Mouse (Mus musculus): ENCODE data around the gene Whrn. TPM values are rescaled to one million over a fixed set of nuclear protein-coding genes. Genes with fewer than 3 reads are reported as not detected.

Gene Whrn
- polyA plus RNA-seq, 1 experiment: 28.9 TPM

GRCm38 (mm10) chr4:63476891-63477290 lies 18.9 kb downstream of the Whrn start:
- Histone ChIP-seq H3ac (ENCODE audit: control insufficient read depth, insufficient read length, low read depth) (no peak overlapping the region), H3K79me2 (ENCODE audit: control insufficient read depth, insufficient read depth) (peaks cover 15% of the 10 kb centered on the region), H3K36me3 (ENCODE audit: control insufficient read depth, insufficient read depth) (peaks cover 7% of the 10 kb centered on the region), H3K79me3 (ENCODE audit: low read depth) (no peaks in the 10 kb centered on the region), H3K4me3 (ENCODE audit: insufficient read depth, poor library complexity, severe bottlenecking) (no peak overlapping the region), H3K27me3 (ENCODE audit: control insufficient read depth, insufficient read depth, insufficient read length) (no peaks in the 10 kb centered on the region)
- TF ChIP-seq USF1 (IDR thresholded peaks at IDR 0.05; ENCODE audit: low read depth) (no peak), CTCF (IDR thresholded peaks at IDR 0.05; ENCODE audit: control insufficient read depth, insufficient read depth, insufficient read length) (no peak), MYOD1 (IDR thresholded peaks at IDR 0.05; ENCODE audit: control insufficient read depth, insufficient read length, low read depth) (no peak), MAX (IDR thresholded peaks at IDR 0.05) (no peak), FOSL1 (IDR thresholded peaks at IDR 0.05; ENCODE audit: insufficient read depth, low read length, poor library complexity, severe bottlenecking) (no peak), MYOG (IDR thresholded peaks at IDR 0.05; ENCODE audit: control insufficient read depth, extremely low read depth, insufficient read length) (no peak), CEBPB (IDR thresholded peaks at IDR 0.05; ENCODE audit: low read depth) (no peak)

- H3ac ChIP-seq (ENCODE audit: control insufficient read depth, insufficient read length, low read depth): no peak overlapping the region
- H3K36me3 ChIP-seq (ENCODE audit: control insufficient read depth, insufficient read depth): peaks cover 12% of the 10 kb centered on the region
- H3K4me3 ChIP-seq (ENCODE audit: insufficient read depth, poor library complexity, severe bottlenecking): no peak overlapping the region
- H3K79me3 ChIP-seq (ENCODE audit: low read depth): no peaks in the 10 kb centered on the region
- peaks cover 15% of the 10 kb centered on the region for H3K79me2 ChIP-seq (ENCODE audit: control insufficient read depth, insufficient read depth)
- no peaks in the 10 kb centered on the region for H3K27me3 ChIP-seq (ENCODE audit: control insufficient read depth, insufficient read depth, insufficient read length)
- TF ChIP-seq USF1 (IDR thresholded peaks at IDR 0.05; ENCODE audit: low read depth): no peak
- TF ChIP-seq CTCF (IDR thresholded peaks at IDR 0.05; ENCODE audit: control insufficient read depth, insufficient read depth, insufficient read length): no peak
- TF ChIP-seq FOSL1 (IDR thresholded peaks at IDR 0.05; ENCODE audit: insufficient read depth, low read length, poor library complexity, severe bottlenecking): no peak
- TF ChIP-seq MAX (IDR thresholded peaks at IDR 0.05): no peak
- TF ChIP-seq MYOG (IDR thresholded peaks at IDR 0.05; ENCODE audit: control insufficient read depth, extremely low read depth, insufficient read length): no peak
- TF ChIP-seq MYOD1 (IDR thresholded peaks at IDR 0.05; ENCODE audit: control insufficient read depth, insufficient read length, low read depth): no peak
- TF ChIP-seq CEBPB (IDR thresholded peaks at IDR 0.05; ENCODE audit: low read depth): no peak
These were observed 20.6 kb downstream of the Whrn start for GRCm38 (mm10) chr4:63475208-63475607.

GRCm38 (mm10) chr4:63474439-63474838 lies 21.4 kb downstream of the Whrn start:
- Histone ChIP-seq H3K79me3 (ENCODE audit: low read depth) (no peaks in the 10 kb centered on the region), H3K36me3 (ENCODE audit: control insufficient read depth, insufficient read depth) (peaks cover 12% of the 10 kb centered on the region), H3ac (ENCODE audit: control insufficient read depth, insufficient read length, low read depth) (no peak overlapping the region), H3K27me3 (ENCODE audit: control insufficient read depth, insufficient read depth, insufficient read length) (no peaks in the 10 kb centered on the region), H3K4me3 (ENCODE audit: insufficient read depth, poor library complexity, severe bottlenecking) (no peak overlapping the region), H3K79me2 (ENCODE audit: control insufficient read depth, insufficient read depth) (peaks cover 10% of the 10 kb centered on the region)
- no peak for TF ChIP-seq CEBPB (IDR thresholded peaks at IDR 0.05; ENCODE audit: low read depth)
- no peak for TF ChIP-seq MAX (IDR thresholded peaks at IDR 0.05)
- no peak for TF ChIP-seq MYOD1 (IDR thresholded peaks at IDR 0.05; ENCODE audit: control insufficient read depth, insufficient read length, low read depth)
- TF ChIP-seq MYOG (IDR thresholded peaks at IDR 0.05; ENCODE audit: control insufficient read depth, extremely low read depth, insufficient read length): no peak
- TF ChIP-seq USF1 (IDR thresholded peaks at IDR 0.05; ENCODE audit: low read depth): no peak
- no peak for TF ChIP-seq FOSL1 (IDR thresholded peaks at IDR 0.05; ENCODE audit: insufficient read depth, low read length, poor library complexity, severe bottlenecking)
- no peak for TF ChIP-seq CTCF (IDR thresholded peaks at IDR 0.05; ENCODE audit: control insufficient read depth, insufficient read depth, insufficient read length)

GRCm38 (mm10) chr4:63467338-63467737 lies 28.5 kb downstream of the Whrn start:
- no peak for TF ChIP-seq CEBPB (IDR thresholded peaks at IDR 0.05; ENCODE audit: low read depth)
- no peak for TF ChIP-seq MYOG (IDR thresholded peaks at IDR 0.05; ENCODE audit: control insufficient read depth, extremely low read depth, insufficient read length)
- no peak for TF ChIP-seq USF1 (IDR thresholded peaks at IDR 0.05; ENCODE audit: low read depth)
- TF ChIP-seq FOSL1 (IDR thresholded peaks at IDR 0.05; ENCODE audit: insufficient read depth, low read length, poor library complexity, severe bottlenecking): no peak
- TF ChIP-seq MYOD1 (IDR thresholded peaks at IDR 0.05; ENCODE audit: control insufficient read depth, insufficient read length, low read depth): no peak
- no peak for TF ChIP-seq MAX (IDR thresholded peaks at IDR 0.05)
- no peak for TF ChIP-seq CTCF (IDR thresholded peaks at IDR 0.05; ENCODE audit: control insufficient read depth, insufficient read depth, insufficient read length)
- peaks cover 6% of the 10 kb centered on the region for H3K36me3 ChIP-seq (ENCODE audit: control insufficient read depth, insufficient read depth)

GRCm38 (mm10) chr4:63466192-63466591 lies 29.6 kb downstream of the Whrn start:
- H3K79me2 ChIP-seq (ENCODE audit: control insufficient read depth, insufficient read depth): no peaks in the 10 kb centered on the region
- H3K36me3 ChIP-seq (ENCODE audit: control insufficient read depth, insufficient read depth): peaks cover 5% of the 10 kb centered on the region

More at GRCm38 (mm10) chr4:63467338-63467737, 28.5 kb downstream of the Whrn start:
- no peaks in the 10 kb centered on the region for H3K27me3 ChIP-seq (ENCODE audit: control insufficient read depth, insufficient read depth, insufficient read length)
- H3K79me3 ChIP-seq (ENCODE audit: low read depth): no peaks in the 10 kb centered on the region
- no peaks in the 10 kb centered on the region for H3K79me2 ChIP-seq (ENCODE audit: control insufficient read depth, insufficient read depth)
- no peak overlapping the region for H3K4me3 ChIP-seq (ENCODE audit: insufficient read depth, poor library complexity, severe bottlenecking)
- no peak overlapping the region for H3ac ChIP-seq (ENCODE audit: control insufficient read depth, insufficient read length, low read depth)

GRCm38 (mm10) chr4:63460876-63461525 lies 34.8 kb downstream of the Whrn start:
- no peaks in the 10 kb centered on the region for H3K36me3 ChIP-seq (ENCODE audit: control insufficient read depth, insufficient read depth)
- no peaks in the 10 kb centered on the region for H3K27me3 ChIP-seq (ENCODE audit: control insufficient read depth, insufficient read depth, insufficient read length)
- no peak overlapping the region for H3ac ChIP-seq (ENCODE audit: control insufficient read depth, insufficient read length, low read depth)
- H3K79me2 ChIP-seq (ENCODE audit: control insufficient read depth, insufficient read depth): no peaks in the 10 kb centered on the region
- no peak overlapping the region for H3K4me3 ChIP-seq (ENCODE audit: insufficient read depth, poor library complexity, severe bottlenecking)
- H3K79me3 ChIP-seq (ENCODE audit: low read depth): no peaks in the 10 kb centered on the region
- no peak for TF ChIP-seq MYOD1 (IDR thresholded peaks at IDR 0.05; ENCODE audit: control insufficient read depth, insufficient read length, low read depth)

More at GRCm38 (mm10) chr4:63466192-63466591, 29.6 kb downstream of the Whrn start:
- Histone ChIP-seq H3K4me3 (ENCODE audit: insufficient read depth, poor library complexity, severe bottlenecking) (no peak overlapping the region), H3K27me3 (ENCODE audit: control insufficient read depth, insufficient read depth, insufficient read length) (no peaks in the 10 kb centered on the region), H3ac (ENCODE audit: control insufficient read depth, insufficient read length, low read depth) (no peak overlapping the region), H3K79me3 (ENCODE audit: low read depth) (no peaks in the 10 kb centered on the region)
- TF ChIP-seq MAX (IDR thresholded peaks at IDR 0.05) (no peak), USF1 (IDR thresholded peaks at IDR 0.05; ENCODE audit: low read depth) (no peak)
